Comparison of ENCODE assay signal across 8 mouse cellular contexts in genomic region chr9:100917111-100917510, GRCm38 (mm10).
DNase-seq lines count a peak whose midpoint lies in the region; ATAC-seq lines count a peak whose summit lies in the region.

No protein-coding gene starts in this region.

- no peaks in the 10 kb centered on the region for H3K27me3 ChIP-seq in liver, embryonic 11.5 days (replicated peaks; ENCODE audit: control insufficient read depth, insufficient read depth, low read length)
- H3K27me3 ChIP-seq in midbrain, embryonic 13.5 days = no peaks in the 10 kb centered on the region

- 56% methylated on average over 2 of the region's 2 CpGs for WGBS in liver, embryonic 11.5 days
- 54% methylated on average over 2 of the region's 2 CpGs for WGBS in midbrain, embryonic 13.5 days

- intact Hi-C loops in left cerebral cortex, postnatal 4 days (cut with DNase I) = loop anchor here (5.0 to 10.0 kb wide), 2 partner anchors 275 to 462 kb away; no protein-coding TSS in a partner anchor

- ATAC-seq in liver, embryonic 11.5 days (replicated peaks; ENCODE audit: low FRiP score) = no peak
- ATAC-seq in midbrain, embryonic 13.5 days = no peak

- no peak overlapping the region for H3K9ac ChIP-seq in liver, embryonic 11.5 days (ENCODE audit: low read depth, low read length)
- no peak overlapping the region for H3K9ac ChIP-seq in midbrain, embryonic 13.5 days (replicated peaks)

- H3K9me3 ChIP-seq in liver, embryonic 11.5 days (ENCODE audit: control insufficient read depth, low read length) = no peaks in the 10 kb centered on the region
- no peaks in the 10 kb centered on the region for H3K9me3 ChIP-seq in midbrain, embryonic 13.5 days

- no peak overlapping the region for H3K4me2 ChIP-seq in liver, embryonic 11.5 days
- H3K4me2 ChIP-seq in midbrain, embryonic 13.5 days (replicated peaks) = no peak overlapping the region

- H3K27ac ChIP-seq in liver, embryonic 11.5 days (ENCODE audit: low read depth, low read length) = no peak overlapping the region
- H3K27ac ChIP-seq in midbrain, embryonic 13.5 days = no peak overlapping the region

- no peak overlapping the region for H3K4me3 ChIP-seq in liver, embryonic 11.5 days (ENCODE audit: low read depth, low read length)
- H3K4me3 ChIP-seq in midbrain, embryonic 13.5 days (replicated peaks) = no peak overlapping the region

- H3K4me1 ChIP-seq in liver, embryonic 11.5 days (replicated peaks; ENCODE audit: control insufficient read depth, insufficient read depth, low read length) = no peaks in the 10 kb centered on the region
- no peaks in the 10 kb centered on the region for H3K4me1 ChIP-seq in midbrain, embryonic 13.5 days (replicated peaks)

- H3K36me3 ChIP-seq in liver, embryonic 11.5 days (ENCODE audit: control insufficient read depth, insufficient read depth, low read length) = no peaks in the 10 kb centered on the region
- no peaks in the 10 kb centered on the region for H3K36me3 ChIP-seq in midbrain, embryonic 13.5 days

- DNase-seq in liver (peak; percentile 18), NIH3T3 (ENCODE audit: low read depth) (peak; percentile 84)
- DNase-seq in liver, embryonic 11.5 days (ENCODE audit: low spot score) = no peak
- DNase-seq in cerebellum, postnatal 10 days = peak; percentile 78 to 85
- DNase-seq in heart, postnatal 4 days = peak; percentile 65
- peak; percentile 25 for DNase-seq in left cerebral cortex, postnatal 4 days
- DNase-seq in right cerebral cortex, postnatal 36 days (ENCODE audit: low spot score in 2 of 2) = peak; percentile 12 to 14
